Mouse (Mus musculus) spleen, adult 2 months (tissue): ENCODE measurements around the gene Aldh16a1.

Experiments
- CTCF ChIP-seq: fragments of 200-500 bp; IDR thresholded peaks from 2 replicates; pipeline ENCODE4 v1.5.1; 2011; ENCODE audit warnings: mild to moderate bottlenecking, inconsistent platforms; ENCODE audit not compliant: insufficient read depth, insufficient read length, insufficient replicate concordance; ENCODE audit errors: extremely low read depth
- POLR2A ChIP-seq: fragments of 200-500 bp; IDR thresholded peaks from 2 replicates; pipeline ENCODE4 v1.6.1; 2011; ENCODE audit warnings: low read depth, low read length, inconsistent platforms

GRCm38 (mm10) chr7:45124224-45125143, 29.9 kb downstream of the Aldh16a1 start, which contains the start of gene Rps11:
- TF ChIP-seq POLR2A (peak; percentile 2), CTCF (no peak)
